Mouse (Mus musculus) cerebellum, adult 2 months (tissue): ENCODE results near the gene Lin28a.

Experiments used
- CTCF ChIP-seq: fragments of 200-500 bp; IDR thresholded peaks from 2 replicates; pipeline ENCODE4 v1.5.1; 2011; ENCODE audit warnings: low read depth, mild to moderate bottlenecking, control low read depth, low read length, moderate library complexity, borderline replicate concordance; ENCODE audit not compliant: insufficient read depth
- POLR2A ChIP-seq: fragments of 200-500 bp; IDR thresholded peaks from 2 replicates; pipeline ENCODE4 v1.6.1; 2011; ENCODE audit warnings: low read length, control low read depth, borderline replicate concordance; ENCODE audit not compliant: insufficient read depth

- TF ChIP-seq CTCF (no peak), POLR2A (no peak)
These were observed 41.7 kb upstream of the Lin28a start, which contains the start of gene Crybg2 for GRCm38 (mm10) chr4:134060135-134060865.
